Mouse (Mus musculus): ENCODE measurements around the gene Paics. TPM values are rescaled to one million over a fixed set of nuclear protein-coding genes. Genes with fewer than 3 reads are reported as not detected.
A peak's percentile ranks its signal among the peaks of the same experiment; 100 is the strongest.

Paics gene
- total RNA-seq, 2 experiments from 2014 or later = 166 to 168 TPM

GRCm38 (mm10) chr5:77001192-77001591, 50.1 kb downstream of the Paics start:
- DNase-seq = no peak
- intact Hi-C loops (cut with DNase I) = no loop called here

DNA sequence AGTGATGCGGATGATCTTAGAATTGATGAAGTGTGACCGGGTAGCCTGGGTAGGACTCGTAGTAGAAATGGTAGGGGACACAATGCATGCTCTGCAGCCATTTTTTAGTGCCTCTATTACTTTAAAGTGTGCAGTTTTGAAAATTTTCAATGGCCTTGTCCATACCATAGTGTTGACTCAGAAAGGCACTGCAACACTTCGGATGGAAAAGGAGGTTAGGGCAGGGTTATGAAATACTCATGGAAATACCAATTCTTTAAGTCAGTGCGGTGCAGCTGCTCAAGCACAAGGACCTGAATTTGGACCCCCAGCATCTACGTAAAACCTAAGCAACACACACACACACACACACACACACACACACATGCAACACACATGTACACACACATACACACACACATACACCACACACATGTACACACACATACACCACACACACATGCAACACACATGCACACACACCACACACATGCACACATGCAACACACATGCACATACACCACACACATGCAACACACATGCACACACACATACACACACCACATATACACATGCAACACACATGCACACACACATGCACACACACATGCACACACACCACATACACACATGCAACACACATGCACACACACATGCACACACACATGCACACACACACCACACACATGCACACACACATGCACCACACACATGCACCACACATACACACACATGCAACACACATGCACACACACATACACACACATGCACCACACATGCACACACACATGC, 53.1 kb downstream of the Paics start, which contains the start of gene Arl9:
Gene Arl9, plus strand, starts transcription at position 5 of the 771 bp plus-strand sequence.
- intact Hi-C loops (cut with DNase I) = no loop called here
- no peak for DNase-seq

DNA sequence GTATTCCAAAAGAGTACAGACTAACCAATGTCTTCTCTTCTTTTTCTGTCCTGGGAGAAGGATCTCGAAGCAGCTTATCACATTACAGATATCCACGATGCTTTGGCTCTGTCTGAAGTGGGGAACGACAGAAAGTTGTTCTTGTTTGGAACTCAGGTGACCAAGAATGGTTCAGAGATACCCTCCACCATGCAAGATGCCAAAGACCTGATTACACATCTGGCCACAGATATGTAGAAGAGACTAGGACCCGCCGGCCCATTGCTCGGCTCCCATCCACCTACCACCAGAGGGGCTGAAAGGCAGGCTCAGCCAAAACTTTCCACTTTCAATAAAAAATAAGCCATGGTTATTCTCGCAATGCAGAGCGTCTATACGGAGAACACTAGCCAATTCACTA, 59.2 kb downstream of the Paics start:
- DNase-seq = no peak
- intact Hi-C loops (cut with DNase I) = no loop called here

DNA sequence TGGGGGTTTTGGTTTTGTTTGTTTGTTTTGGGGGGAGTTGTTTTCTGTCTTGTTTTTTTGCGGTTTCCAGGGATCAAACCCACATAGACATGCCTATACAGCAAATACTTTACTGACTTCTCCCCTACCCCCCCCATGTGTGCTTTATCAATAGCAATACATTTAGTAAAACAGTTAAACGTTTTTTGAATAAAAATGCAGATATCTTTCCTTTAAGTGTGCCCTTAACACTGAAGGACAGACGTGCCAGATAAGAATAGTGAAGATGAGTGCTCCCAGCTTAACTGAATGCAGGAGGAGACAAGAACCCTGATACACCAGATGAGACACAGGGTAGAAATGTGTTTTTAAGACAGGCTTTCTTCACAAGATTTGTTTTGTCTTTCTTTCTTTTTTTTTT, 60.0 kb downstream of the Paics start:
- intact Hi-C loops (cut with DNase I) = no loop called here
- DNase-seq = no peak

DNA sequence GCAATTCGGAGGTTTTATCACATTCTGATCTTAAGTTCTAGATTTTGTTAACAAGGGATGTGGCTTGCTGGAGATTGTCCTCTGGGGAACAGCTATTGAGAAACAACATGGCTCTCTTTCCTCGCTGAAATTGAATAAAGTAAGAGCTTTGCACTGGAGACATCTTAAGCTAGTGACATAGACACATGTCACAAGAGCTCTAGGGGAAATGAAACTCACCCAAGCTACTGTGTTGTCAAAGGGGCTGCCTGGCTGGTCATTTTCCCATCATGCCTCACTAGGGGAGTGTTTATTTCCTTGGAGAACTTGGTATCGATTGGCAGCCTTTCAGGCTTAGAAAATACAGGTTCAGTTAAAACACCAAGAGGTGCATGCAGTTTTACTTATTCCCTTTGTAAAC, 62.1 kb downstream of the Paics start:
- no peak for DNase-seq
- intact Hi-C loops (cut with DNase I) = no loop called here

- peak; percentile 75 to 79 for DNase-seq
- intact Hi-C loops (cut with DNase I) = no loop called here
Observed at GRCm38 (mm10) chr5:77015544-77016482, 64.7 kb downstream of the Paics start, which contains the start of gene Thegl. Thegl (plus strand) TSS chr5:77016023.

Other genes with a start within 250 kb of the Paics start
- gene Aasdh, start 45.8 kb upstream of the Paics start, total RNA-seq (2021) = 10 to 100 TPM; 10.1 to 14.4 TPM
- gene Ppat, start 271 bp downstream of the Paics start, total RNA-seq (2021) = 10 to 100 TPM; 14.6 to 15.9 TPM
- 10 to 100 TPM; 74.0 to 75.6 TPM for gene Srp72, start 23.4 kb downstream of the Paics start, total RNA-seq (2021)
- gene Arl9, start 52.7 kb downstream of the Paics start, total RNA-seq (2021) = not detected
- gene Thegl, start 64.7 kb downstream of the Paics start, total RNA-seq (2021) = not detected
- gene Hopx, start 163.8 kb downstream of the Paics start, total RNA-seq (2021) = 100 to 1,000 TPM; 498 to 553 TPM